Mouse (Mus musculus) heart, postnatal 25 days (tissue): ENCODE results near the gene Zglp1. TPM values are rescaled to one million over a fixed set of nuclear protein-coding genes. Genes with fewer than 3 reads are reported as not detected.

Experiments used
- DNase-seq: peaks from one replicate; pipeline ENCODE4 v3.0.0; 2022; ENCODE audit warnings: low spot score
- intact Hi-C: fragments of 180-260 bp; cut with DNase I; formaldehyde crosslinking; loops from one replicate; pipeline ENCODE4 v1.15.1; 2025
- microRNA-seq: library from miRNA; unstranded; fragments of <30 nt; microRNA quantifications from one replicate; pipeline ENCODE4 v1.2.0, GENCODE M21; 2022
- total RNA-seq, 2 experiments: library from RNA; stranded (reverse); gene quantifications; 2 replicates each; pipeline ENCODE4 v1.2.3; 2021

Gene Zglp1
- total RNA-seq, 2 experiments from 2014 or later = not detected

DNA sequence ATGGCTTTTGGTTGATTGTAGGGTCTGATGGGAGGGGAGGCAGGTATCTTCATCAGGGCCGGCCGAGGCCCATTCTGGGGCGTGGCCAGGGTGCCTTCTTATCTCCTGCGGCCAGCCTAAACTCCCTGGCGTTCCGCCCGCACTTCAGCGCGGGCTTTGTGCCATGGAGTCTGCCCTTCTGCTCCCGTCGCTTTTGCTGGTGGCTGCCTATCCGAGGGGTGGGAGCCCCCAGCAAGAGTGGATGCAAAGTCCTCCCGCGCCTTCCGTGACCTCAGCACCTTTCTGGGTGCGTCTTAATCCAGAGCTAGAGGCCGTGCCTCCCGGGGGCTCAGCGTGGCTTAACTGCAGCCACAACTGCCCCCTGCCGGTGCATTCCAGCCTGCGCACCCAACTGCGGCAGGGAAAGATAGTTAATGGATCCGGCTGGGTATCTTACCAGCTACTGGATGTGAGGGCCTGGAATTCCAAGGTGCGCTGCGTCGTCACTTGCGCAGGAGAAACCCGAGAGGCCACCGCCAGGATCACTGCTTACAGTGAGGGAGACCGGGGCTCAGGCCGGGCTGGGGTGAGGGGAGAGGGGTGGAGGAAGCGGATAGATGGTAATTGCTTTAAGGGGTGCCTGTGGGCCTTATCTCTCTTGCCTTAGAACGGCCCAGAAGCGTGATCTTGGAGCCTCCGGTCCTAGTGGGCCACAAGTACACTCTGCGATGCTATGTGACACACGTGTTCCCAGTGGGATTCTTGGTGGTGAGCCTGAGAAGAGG, 37.4 kb downstream of the Zglp1 start, which contains the start of gene Icam4:
Icam4 (plus strand) TSS at position 83 of the 764 bp plus-strand sequence.
- peak; percentile 65 for DNase-seq
- intact Hi-C loops = loop anchor here (2.0 to 5.0 kb wide), 2 partner anchors 27 to 108 kb away; partner anchors contain the start of gene Mrpl4

DNA sequence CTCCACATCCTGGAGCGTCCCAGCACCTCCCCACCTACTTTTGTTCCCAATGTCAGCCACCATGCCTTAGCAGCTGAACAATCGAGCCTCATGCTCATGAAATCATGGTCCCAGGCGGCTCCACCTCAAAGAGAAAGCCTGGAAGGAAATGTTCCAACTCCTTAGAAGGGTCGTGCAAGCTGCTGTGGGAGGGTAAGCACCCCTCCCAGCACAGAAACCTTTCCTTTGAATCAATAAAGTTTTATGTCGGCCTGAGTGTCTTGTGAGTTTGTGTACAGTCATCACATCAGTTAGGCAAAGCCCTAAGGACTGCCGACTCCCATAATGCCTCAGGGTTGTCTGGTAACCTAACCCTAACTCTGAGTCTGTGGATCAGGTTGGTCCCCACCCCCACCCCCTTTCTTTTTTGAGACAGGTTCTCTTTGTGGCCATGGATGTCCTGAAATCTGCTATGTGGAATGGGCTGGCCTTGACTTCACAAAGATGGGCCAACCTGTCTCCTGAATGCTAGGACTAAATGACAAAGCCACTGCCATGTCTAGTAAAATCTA, 38.3 kb downstream of the Zglp1 start:
- intact Hi-C loops = loop anchor here (2.0 kb wide), 1 partner anchor 26 kb away; the partner anchor contains the start of gene Mrpl4
- DNase-seq = no peak

DNA sequence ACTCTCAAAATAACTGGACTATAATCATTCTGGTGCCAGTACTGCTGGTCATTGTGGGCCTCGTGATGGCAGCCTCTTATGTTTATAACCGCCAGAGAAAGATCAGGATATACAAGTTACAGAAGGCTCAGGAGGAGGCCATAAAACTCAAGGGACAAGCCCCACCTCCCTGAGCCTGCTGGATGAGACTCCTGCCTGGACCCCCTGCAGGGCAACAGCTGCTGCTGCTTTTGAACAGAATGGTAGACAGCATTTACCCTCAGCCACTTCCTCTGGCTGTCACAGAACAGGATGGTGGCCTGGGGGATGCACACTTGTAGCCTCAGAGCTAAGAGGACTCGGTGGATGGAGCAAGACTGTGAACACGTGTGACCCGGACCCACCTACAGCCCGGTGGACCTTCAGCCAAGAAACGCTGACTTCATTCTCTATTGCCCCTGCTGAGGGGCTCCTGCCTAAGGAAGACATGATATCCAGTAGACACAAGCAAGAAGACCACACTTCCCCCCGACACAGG, 39.1 kb downstream of the Zglp1 start:
- no peak for DNase-seq
- intact Hi-C loops = loop anchor here (2.0 kb wide), 1 partner anchor 25 kb away; the partner anchor contains the start of gene Mrpl4

DNA sequence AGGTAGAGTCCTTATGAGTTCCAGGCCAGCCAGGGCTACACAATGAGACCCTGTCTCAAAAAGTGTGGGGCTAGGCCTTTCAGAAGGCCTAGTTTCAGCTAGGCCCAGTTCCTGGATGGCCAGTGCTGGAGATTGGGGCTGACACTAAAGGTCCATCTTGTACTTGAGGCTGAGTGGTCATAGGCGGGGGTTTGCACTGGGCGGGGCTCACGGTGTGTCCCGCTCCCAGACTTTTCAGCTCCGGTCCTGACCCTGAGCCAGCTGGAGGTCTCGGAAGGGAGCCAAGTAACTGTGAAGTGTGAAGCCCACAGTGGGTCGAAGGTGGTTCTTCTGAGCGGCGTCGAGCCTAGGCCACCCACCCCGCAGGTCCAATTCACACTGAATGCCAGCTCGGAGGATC, 40.0 kb downstream of the Zglp1 start:
- no peak for DNase-seq
- intact Hi-C loops = no loop called here

DNA sequence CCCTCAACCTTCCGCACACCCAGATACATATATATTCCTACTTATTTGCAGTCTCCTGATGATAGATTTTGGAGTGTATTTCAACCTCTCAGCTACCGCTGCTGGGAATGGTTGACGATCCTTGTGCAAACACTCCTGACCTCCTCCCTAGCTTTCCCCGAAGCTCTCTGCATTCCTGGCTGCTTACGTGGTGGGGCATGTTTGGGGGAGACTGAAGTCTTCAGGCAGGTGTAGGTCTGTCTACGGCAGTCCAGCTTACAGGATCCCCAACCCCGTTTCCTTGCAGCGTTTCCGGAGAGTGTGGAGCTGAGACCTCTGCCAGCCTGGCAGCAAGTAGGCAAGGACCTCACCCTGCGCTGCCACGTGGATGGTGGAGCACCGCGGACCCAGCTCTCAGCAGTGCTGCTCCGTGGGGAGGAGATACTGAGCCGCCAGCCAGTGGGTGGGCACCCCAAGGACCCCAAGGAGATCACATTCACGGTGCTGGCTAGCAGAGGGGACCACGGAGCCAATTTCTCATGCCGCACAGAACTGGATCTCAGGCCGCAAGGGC, 41.6 kb downstream of the Zglp1 start:
- no peak for DNase-seq
- intact Hi-C loops = no loop called here

DNA sequence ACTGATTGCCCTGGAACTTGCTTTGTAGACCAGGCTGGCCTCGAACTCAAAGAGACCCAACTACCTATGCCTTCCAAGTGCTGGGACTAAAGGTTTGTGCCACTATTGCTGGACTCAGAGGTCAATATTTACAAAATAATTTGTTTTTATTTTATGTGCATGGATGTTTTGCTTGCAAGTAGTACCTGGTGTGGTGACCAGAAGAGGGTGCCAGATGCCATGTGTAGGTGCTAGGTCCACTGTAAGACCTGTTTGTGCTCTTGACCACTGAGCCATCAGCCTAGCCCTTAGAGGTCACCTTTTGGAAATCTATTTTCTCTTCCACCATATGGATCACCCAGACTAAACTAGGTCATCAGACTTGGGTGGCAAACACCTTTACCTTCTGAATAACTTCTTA, 44.2 kb downstream of the Zglp1 start:
- intact Hi-C loops = no loop called here
- no peak for DNase-seq

DNA sequence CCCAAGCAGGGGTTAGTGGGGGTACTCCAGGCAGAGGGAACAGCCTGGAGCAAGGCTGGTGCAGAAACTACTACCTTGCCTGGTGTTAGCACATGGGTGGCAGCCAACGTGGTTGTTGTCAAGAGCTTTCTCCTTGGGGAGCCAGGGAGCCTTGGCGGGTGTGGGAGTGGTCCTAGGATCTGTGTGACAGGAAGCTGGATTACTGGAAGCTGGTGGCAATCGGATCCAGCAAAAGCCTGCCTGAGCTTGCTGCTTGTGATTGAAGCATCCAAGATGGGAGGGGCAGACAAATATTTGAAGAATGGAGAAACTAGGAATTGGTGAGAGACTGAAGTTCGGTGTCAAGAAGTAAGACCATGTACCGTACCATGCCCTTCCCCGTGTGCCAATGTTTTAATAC, 44.6 kb downstream of the Zglp1 start:
- DNase-seq = no peak
- intact Hi-C loops = no loop called here

DNA sequence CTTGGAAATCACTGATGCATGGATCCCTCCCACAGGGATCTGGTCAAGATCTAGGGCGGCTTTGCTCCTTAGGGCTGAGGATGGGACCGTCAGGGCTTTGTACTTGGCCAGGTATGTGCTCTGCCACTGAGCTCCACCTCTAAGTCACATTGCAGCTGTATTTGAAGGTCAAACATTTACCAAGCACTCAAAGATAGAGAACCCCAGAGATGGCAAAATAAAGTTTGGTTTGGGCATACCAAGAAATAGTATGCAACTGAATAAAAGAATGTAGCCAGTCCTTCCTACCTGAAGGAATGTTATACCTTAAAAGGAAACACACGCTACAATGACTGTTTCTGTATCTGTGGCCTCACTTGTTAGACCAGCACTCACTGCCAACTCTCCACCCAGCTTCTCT, 45.5 kb downstream of the Zglp1 start:
- intact Hi-C loops = no loop called here
- DNase-seq = no peak

DNA sequence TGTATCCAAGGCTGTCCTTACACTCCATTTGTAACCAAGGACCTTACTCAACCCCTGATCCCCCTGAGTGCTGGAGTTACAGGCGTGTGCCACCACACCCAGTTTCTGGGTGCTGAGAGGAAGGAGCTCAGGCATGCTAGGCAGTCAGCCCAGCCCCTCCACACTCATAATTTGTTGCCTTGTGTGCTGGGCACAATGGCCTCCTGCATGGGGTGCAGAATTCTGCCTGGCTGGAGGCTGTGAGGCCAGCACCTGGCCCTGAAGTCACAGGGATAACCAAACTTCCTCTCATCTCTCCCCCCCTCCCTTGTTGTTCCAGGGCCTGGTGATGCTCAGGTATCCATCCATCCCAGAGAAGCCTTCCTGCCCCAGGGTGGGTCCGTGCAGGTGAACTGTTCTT, 48.3 kb downstream of the Zglp1 start:
- intact Hi-C loops = no loop called here
- no peak for DNase-seq

DNA sequence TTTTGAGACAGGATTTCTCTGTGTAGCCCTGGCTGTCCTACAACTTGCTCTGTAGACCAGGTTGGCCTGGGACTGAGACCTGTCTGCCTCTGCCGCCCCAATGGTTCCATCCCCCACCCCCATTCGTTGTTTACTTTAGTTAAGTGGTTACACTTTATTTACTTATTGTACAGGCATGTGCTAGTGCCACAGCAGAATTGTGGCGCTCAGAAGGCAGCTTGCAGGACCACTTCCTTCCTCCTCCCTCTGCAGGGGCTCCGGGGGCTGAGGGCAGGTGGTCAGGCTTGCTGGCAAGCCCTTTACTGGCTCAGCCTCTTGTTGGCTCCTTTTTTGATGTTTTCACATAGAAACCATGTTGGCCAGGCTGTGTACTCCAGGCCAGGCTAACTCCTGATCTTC, 49.7 kb downstream of the Zglp1 start:
- intact Hi-C loops = no loop called here
- no peak for DNase-seq

DNA sequence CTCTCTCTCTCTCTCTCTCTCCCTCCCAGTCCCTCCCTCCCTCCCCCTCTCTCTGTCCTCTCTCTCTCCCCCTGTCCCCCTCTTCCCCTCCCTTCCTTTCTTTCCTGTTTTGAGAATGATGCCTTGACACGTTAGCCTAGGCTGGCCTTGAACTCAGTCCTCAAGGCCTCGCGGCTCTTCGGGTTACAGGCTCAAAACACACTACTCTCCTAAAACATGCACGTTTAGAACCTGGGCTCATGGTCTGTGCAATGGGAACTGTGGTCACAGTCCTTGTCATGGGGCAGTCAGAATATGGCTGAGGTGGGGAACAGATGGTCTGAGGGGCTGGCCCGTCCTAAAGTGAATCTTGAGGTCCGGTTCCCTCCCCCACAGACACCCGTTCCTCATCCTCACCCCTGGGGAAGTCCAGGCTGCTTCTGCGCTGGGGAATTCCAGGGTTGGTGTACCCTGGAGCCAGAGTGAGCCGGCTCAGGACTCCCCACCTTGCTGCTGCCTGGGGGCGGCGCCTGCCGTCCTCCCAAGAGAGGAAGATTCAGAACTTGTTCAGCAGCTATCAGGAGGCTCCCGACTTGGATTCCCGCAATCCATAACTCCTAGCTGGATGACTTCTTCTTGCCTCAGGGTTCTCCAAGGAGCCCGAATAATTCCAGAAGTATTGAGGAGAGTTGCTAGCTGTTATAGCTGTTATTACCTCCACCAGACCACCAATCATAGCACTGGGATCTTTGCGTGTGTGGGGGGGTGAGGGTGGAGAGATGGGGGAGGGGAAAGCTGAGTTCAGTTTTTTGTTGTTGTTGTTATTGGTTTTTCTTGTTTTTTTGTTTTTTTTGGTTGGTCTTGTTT, 50.3 kb downstream of the Zglp1 start:
- DNase-seq = no peak
- intact Hi-C loops = no loop called here

DNA sequence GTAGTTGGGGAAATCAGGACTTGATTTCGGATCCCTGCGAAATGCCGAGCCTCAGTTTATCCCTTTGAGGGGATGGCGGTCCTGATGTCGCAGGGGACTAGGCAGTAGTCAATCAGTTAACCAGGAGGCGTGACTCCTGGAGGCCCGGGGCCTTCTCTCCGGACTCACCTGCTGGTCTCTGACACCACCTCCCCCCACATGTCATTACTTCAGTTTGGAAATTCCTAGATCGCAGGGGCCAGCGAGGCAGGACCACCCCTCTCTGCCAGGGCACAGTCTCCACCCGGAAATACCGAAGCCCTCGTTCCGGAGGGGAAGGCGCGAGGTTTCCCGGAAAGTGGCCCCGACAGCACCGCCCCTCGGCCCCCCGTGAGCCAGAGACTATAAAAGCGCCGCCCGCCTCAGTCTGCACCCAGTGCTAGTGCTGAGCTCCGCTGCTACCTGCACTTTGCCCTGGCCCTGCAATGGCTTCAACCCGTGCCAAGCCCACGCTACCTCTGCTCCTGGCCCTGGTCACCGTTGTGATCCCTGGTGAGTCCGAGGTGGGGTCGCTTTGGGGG, 51.2 kb downstream of the Zglp1 start, which contains the start of gene Icam1:
Icam1 (plus strand) TSS at position 415 of the 560 bp plus-strand sequence.
- peak; percentile 71 for DNase-seq
- intact Hi-C loops = no loop called here

DNA sequence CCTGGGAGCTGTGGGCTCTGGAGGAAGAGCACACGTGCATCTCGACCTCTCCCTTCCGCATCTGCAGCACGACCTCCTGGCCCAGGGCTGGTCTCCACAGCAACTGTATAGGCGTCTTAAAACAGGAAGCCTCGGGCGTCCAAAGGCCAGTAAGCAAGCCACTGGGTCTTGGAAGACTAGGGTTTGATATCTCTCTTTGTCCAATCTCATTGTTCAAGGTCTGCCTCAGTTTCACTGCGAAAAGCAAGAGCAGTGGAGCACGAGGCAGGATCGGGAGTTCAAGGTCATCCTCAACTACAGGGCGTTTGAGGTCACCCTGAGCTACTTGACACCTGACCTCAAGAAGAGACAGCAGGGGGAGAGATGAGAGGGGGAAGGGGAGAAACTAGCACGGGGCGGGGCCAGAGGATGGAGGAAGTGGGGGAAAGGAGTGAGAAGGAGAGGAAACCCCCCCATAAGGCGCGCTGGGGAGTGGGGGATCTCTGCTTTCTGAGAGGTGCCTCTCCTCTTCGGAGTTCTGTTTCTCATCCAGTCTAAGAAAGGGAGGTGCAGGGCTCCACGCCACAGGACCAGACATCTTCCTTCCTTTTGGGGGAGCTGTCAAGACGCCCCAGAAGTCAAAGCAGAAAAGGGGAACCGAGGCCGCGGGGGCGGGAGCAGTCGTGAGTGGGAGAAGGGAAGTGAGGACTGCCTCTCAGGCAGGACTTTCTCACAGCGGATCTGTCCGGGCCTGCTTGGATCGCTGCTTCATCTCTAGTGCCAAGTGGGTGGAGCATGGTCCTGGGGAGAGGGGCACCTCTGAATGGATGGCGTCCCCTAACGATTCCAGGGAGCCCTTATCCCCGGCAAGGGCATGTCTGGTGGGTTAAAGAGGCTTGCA, 52.0 kb downstream of the Zglp1 start:
- intact Hi-C loops = no loop called here
- peak; percentile 69 for DNase-seq

Small RNA genes lying within 50 kb of the gene (microRNA-seq; reads per million reads assigned to microRNA genes)
- gene Mir1900 (not detected), gene Mir7082 (not detected)

Other genes with a start within 250 kb of the Zglp1 start
- not detected for gene Rdh8, start 248.6 kb downstream of the Zglp1 start, total RNA-seq
- gene A230050P20Rik, start 198.5 kb downstream of the Zglp1 start, total RNA-seq = 1 to 10 TPM; 4.0 to 4.2 TPM
- 1 to 10 TPM; 3.2 to 3.3 TPM for gene Angptl6, start 187.4 kb downstream of the Zglp1 start, total RNA-seq
- 1 to 10 TPM; 7.0 to 9.5 TPM for gene Ppan, start 178.9 kb downstream of the Zglp1 start, total RNA-seq
- gene Eif3g, start 168.5 kb downstream of the Zglp1 start, total RNA-seq = 100 to 1,000 TPM in 1 of 2 experiments, 10 to 100 TPM in 1; 97.8 to 100 TPM
- 10 to 100 TPM; 12.4 to 12.7 TPM for gene Dnmt1, start 107.2 kb downstream of the Zglp1 start, total RNA-seq
- 1 to 10 TPM; 4.2 to 6.7 TPM for gene S1pr2, start 90.3 kb downstream of the Zglp1 start, total RNA-seq
- gene Mrpl4, start 64.4 kb downstream of the Zglp1 start, total RNA-seq = 100 to 1,000 TPM; 143 to 144 TPM
- gene Icam1, start 51.1 kb downstream of the Zglp1 start, total RNA-seq = 1 to 10 TPM; 7.7 to 9.6 TPM
- gene Icam4, start 37.7 kb downstream of the Zglp1 start, total RNA-seq = under 1 TPM; 0.26 to 0.64 TPM
- gene Icam5, start 35.0 kb downstream of the Zglp1 start, total RNA-seq = not detected
- under 1 TPM in 1 of 2 experiments, not detected in 1; 0.13 TPM for gene Gm49373, start 6.0 kb upstream of the Zglp1 start, total RNA-seq
- gene Fdx1l, start 6.5 kb upstream of the Zglp1 start, total RNA-seq = 10 to 100 TPM; 33.6 to 36.5 TPM
- 1 to 10 TPM in 1 of 2 experiments, under 1 TPM in 1; 0.86 to 1.5 TPM for gene Gm38431, start 24.9 kb upstream of the Zglp1 start, total RNA-seq
- gene Raver1, start 24.9 kb upstream of the Zglp1 start, total RNA-seq = 10 to 100 TPM; 25.8 to 27.9 TPM
- gene Tyk2, start 64.2 kb upstream of the Zglp1 start, total RNA-seq = 1 to 10 TPM; 8.5 to 8.6 TPM
- 100 to 1,000 TPM; 158 to 160 TPM for gene Cdc37, start 82.9 kb upstream of the Zglp1 start, total RNA-seq
- gene Pde4a, start 98.6 kb upstream of the Zglp1 start, total RNA-seq = 10 to 100 TPM; 47.1 to 51.6 TPM
- 10 to 100 TPM; 35.9 to 42.2 TPM for gene Keap1, start 172.3 kb upstream of the Zglp1 start, total RNA-seq
- gene S1pr5, start 181.3 kb upstream of the Zglp1 start, total RNA-seq = under 1 TPM; 0.70 to 0.78 TPM
- 10 to 100 TPM; 94.7 to 96.1 TPM for gene Atg4d, start 198.2 kb upstream of the Zglp1 start, total RNA-seq
- gene Kri1, start 220.9 kb upstream of the Zglp1 start, total RNA-seq = 10 to 100 TPM; 15.9 to 17.4 TPM
- gene Cdkn2d, start 224.3 kb upstream of the Zglp1 start, total RNA-seq = 10 to 100 TPM; 15.1 to 16.8 TPM
- not detected for gene Ap1m2, start 245.2 kb upstream of the Zglp1 start, total RNA-seq